Mouse (Mus musculus): ENCODE results near the gene Zdhhc5.
"Not testable (repeated sequence)": the region's sequence is repeated elsewhere in the genome, so short reads cannot be mapped to it uniquely, and the experiment has no call there.

Zdhhc5 gene

DNA sequence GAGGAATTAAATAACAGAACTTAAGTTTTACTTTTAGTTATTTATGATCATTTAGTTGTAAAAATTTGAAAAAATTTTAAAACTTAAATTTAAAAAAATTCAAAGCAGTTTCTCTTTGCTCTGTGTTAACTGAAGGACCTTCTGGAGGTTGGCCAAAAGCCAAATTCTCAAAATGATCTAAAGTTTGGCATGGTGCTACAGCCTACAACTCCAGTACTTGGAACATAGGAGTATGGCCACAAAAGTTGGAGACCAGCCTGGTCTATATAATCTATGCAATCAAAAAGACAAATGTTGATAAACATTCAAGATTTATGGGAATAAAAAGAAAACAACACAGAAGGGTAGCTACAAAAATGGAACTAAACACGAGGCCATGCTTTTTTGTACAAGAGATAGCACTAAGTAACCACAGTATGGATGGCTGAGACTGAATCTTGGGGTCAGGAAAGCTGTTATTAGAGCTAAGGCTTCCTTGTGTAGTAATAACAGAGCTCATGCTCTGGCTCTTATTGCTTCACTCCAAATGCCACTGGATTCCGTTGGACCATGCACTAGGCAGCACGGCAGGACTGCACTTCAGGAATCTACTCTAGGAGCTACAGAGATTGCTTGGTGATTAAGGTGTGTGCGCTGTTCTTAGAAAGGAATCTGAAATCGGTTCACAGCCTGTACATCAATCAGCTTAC, 19.8 kb downstream of the Zdhhc5 start:
- no peak for DNase-seq (ENCODE audit: low spot score)

DNA sequence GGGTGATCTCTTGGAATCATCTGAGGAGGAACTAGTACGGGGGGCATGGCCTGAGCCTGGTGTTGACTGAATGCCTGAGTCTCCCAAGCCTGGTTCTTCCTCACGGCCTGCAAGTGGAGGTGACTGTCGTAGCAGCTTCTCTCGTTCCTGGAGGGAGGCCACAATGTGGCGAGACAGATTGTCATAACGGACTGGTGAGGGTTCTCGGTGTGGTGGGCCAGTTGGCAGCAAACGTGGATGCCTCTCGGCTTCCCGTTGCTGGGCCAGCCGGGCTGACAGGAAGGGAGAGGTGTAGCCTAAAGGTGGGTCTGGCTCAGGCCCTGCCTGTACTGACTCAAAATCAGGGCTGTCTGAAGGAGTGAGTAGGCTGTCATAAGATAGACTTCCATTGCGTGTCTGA, 24.9 kb downstream of the Zdhhc5 start:
- DNase-seq (ENCODE audit: low spot score), result no peak

- no peak for DNase-seq (ENCODE audit: low spot score)
These were observed 26.7 kb downstream of the Zdhhc5 start for GRCm38 (mm10) chr2:84688080-84688844.

DNA sequence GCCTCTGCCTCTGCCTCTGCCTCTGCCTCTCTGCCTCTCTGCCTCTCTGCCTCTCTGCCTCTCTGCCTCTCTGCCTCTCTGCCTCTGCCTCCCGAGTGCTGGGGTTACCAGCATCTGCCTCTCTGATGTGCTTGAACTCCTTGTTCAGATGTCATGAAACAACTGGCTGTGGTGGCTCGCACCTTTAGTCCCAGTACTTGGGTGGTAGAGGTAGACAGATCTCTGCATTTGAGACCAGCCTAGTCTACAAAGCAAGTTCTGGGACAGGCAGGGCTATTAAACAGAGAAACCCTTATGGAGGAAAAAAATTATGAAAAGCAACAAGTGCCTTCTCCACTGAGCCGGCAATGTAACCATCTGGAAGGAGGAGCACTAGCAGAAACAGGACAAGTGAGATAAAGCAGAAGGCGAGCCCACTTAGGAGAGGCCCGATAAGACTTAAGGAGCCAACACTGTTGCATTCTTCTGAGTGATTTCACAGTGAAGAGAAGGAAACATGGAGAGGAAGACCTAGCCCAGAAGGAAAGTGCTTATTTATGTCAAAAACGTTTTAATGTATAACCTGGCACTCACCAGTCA, 32.3 kb downstream of the Zdhhc5 start:
- DNase-seq (ENCODE audit: low spot score), result no peak

DNA sequence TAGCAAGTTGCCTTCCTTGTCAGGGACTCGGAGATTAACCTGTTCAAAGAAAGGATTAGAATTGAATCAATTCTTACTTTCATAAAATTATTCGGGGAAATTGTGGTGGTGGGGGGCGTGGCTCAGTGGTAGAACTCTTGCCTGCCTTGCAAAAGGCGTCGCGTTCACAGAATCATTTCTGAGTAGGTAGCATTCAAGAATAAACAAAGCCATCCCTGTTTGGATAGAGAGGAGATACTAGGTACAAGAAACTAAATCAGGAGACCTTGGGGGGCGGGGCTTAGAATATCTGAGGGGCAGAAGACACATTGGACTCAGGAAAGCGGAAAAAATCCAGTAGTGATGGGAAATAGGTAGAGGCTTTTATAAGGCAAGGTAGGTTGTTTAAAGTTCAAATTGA, 36.0 kb downstream of the Zdhhc5 start, which contains the start of gene Tmx2:
Gene Tmx2, minus strand, starts transcription at position 125 of the 400 bp plus-strand sequence.
- DNase-seq (ENCODE audit: low spot score), result no peak

DNA sequence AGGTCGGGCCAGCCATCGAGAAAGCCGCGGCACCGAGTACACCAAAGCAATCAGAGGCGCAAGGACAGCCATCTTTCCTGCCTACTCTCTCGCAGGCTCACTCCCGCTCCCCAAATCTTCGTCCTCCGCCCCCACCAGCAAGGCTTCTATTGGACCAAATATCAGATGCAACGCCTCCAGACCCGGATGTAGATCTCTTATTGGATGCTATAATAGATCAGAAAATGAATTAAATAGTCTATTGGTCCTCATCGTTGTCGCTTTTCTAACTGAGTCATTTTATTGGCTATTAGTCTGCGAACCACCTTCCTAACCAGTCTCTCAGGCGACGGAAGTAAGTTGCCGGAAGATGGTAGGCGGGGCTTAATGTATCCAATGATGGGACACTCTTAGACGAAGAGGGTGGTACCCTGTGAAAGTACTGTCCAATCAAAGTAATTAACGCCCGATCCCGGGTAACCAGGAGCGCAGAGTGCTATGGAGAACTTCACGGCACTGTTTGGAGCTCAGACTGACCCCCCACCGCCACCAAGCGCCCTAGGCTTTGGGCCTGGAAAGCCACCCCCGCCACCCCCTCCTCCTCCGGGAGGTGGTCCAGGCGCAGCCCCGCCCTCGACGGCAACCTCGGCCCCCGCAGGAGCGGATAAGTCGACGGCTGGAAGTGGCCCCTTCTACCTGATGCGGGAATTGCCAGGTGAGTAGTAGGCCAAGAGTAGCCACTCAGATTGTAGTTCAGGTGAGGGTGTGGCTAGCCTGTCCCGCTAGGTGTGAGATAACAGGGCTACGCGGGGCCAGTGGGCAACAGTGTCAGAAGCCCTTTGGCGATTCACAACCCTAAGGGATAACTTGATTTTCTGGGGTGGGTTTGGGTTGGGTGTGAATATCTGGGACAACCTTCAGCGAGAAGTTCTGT, 36.8 kb downstream of the Zdhhc5 start, which contains the start of the genes Gm28635 and Med19:
Gene Gm28635, minus strand, starts transcription at position 74 of the 913 bp plus-strand sequence.
Gene Med19, plus strand, starts transcription at position 435 of the 913 bp plus-strand sequence.
- peak; percentile 80 for DNase-seq (ENCODE audit: low spot score)

DNA sequence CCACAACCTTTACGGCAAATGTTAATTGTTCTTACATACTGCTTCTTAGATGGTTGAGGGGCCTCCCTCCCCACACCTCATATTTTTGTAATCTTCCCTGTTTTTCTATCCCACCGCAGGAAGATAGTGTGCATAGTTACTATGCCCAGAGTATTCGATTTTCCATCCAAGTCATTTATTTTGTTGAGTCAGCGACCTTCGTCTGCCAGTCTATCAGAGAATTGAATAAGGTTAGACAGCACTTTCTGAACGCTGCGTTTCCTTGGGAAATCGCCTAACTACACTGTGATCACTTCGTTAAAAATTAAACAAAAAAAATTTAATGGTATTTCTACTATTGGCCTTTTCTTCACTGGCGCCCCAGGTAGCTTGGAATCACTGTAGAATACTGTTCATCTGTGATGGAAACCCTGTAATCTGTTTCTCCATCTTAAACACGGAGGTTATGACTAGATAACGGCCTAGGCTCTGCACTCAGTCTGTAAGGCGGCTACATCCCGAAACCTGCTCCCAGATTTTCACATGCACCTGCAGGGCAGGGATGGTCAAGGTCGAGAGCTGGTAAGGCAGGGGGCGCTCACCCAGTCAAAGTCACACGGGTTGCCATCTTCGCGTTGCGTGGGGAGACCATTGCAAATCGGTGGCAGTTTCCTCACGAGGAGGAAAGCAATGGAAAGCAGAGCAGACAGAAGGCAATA, 37.6 kb downstream of the Zdhhc5 start:
- DNase-seq (ENCODE audit: low spot score), result no peak

GRCm38 (mm10) chr2:84671535-84671934, 43.4 kb downstream of the Zdhhc5 start:
- not testable (repeated sequence) for DNase-seq (ENCODE audit: low spot score)

- DNase-seq (ENCODE audit: low spot score), result peak; percentile 78
These were observed 44.4 kb downstream of the Zdhhc5 start, which contains the start of gene Selenoh for GRCm38 (mm10) chr2:84670569-84670933. Selenoh (minus strand) TSS chr2:84670770.

GRCm38 (mm10) chr2:84669828-84670568, 45.0 kb downstream of the Zdhhc5 start:
- no peak for DNase-seq (ENCODE audit: low spot score)

- no peak for DNase-seq (ENCODE audit: low spot score)
These were observed 48.9 kb downstream of the Zdhhc5 start for GRCm38 (mm10) chr2:84666081-84666480.

DNA sequence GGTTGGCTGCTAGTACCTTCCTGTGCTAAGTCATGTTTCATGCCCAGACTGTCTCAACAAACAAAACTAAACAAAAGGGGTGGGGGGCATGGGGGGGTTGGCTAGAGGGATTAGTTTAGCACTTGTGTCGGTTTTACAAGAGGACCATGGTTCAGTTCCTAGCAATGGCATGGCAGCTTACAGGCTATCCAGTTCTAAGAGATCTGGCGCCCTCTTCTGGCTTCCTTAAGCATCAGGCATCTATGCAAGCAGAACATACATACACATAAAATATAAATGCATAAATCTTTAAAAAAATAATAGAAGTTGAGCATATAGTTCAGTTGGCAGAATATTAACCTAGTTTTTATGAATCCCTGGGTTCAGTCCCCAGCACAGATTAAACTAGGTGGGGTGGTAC, 52.1 kb downstream of the Zdhhc5 start:
- no peak for DNase-seq (ENCODE audit: low spot score)

DNA sequence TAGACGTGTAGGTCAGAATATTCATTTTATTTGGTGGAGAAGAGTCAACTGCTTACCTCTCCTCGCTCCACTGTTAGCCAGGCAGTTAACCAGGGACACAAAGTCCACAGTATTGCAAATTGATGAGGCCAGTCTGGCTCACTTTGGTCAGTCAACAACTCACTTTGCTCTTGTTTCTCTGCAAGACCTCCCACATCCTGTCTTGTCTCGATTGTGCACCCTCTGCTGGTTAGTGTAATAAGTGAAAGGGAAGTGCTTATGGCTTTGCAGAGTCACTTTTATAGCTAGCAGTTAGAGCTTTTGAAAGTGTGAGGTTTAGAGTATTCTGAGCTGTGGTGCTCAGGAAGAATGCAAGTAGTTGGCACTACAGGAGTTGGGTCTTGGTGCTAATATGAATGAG, 54.7 kb downstream of the Zdhhc5 start:
- no peak for DNase-seq (ENCODE audit: low spot score)

DNA sequence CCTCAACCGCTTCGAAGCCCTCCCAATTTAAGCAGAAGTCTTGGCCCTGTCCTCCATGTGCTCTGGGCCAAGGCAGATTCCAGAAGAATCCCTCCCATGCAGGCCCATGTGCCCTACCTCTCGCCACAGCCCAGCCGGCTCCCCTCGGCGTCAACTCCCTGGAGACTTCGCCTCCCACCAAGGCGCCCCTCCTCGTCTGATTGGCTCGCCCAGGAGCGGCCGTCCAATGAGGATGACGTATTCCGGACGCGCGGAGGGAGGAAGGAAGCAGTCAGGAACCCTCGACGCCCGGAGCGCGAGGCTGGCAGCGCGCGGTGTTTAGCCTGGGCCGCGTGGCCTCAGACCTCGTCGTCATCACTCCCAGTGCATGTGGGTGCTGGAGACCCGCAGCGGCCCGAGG, 56.2 kb downstream of the Zdhhc5 start, which contains the start of gene Btbd18:
Gene Btbd18, plus strand, starts transcription at position 274 of the 400 bp plus-strand sequence.
- DNase-seq (ENCODE audit: low spot score), result no peak

- DNase-seq (ENCODE audit: low spot score), result no peak
These were observed 59.1 kb downstream of the Zdhhc5 start for GRCm38 (mm10) chr2:84655864-84656263.

DNA sequence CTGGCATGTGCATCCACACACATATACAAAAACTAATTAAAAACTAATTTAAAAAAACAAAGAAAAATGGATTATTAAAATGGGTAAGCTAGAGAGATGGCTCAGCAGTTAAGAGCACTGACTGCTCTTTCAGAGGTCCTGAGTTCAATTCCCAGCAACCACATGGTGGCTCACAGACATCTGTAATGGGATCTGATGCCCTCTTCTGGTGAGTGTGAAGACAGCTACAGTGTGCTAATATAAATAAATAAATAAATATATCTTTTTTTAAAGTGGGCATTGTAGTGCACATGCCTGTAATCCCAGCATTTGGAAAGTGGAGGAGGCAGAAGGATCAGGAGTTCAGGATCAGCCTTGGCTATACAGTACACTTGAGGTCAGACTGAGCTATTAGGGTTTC, 61.6 kb downstream of the Zdhhc5 start:
- no peak for DNase-seq (ENCODE audit: low spot score)

DNA sequence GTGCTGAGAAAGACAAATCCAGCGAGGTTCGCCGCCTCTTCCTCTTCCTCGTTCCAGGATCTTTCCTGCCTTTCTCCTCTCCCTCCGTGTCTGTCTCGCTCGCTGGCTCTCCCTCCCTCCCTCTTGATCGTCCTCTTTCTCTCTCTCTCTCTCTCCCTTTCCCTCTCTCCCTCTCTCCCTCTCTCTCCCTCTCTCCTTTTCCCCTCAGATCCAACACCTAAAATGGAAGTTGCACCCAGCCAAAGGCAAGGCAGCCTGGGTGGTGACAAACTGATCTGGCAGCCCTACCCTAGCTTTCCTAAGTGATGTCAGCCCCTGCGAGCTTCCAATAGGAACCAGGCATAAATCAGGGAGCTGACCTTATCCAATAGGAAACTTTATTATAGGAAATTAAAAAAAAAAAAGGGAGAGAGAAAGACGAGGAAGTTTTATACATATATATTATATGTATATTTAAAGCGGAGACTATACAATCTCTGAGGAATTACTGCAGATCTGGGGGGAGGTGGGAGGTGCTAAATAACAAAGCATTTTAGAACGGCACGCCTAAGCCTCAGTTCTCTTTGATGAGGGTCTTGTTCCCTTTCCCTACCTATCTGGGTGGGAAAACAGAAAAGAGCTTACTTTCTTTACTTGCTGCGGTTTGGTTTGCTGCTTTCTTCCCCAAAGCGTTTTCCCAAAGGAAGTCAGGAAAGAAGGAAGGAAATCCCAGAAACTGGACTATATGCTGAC, 64.3 kb downstream of the Zdhhc5 start, which contains the start of gene Ctnnd1:
Gene Ctnnd1, minus strand, starts transcription at position 302 of the 732 bp plus-strand sequence.
- peak; percentile 76 for DNase-seq (ENCODE audit: low spot score)

DNA sequence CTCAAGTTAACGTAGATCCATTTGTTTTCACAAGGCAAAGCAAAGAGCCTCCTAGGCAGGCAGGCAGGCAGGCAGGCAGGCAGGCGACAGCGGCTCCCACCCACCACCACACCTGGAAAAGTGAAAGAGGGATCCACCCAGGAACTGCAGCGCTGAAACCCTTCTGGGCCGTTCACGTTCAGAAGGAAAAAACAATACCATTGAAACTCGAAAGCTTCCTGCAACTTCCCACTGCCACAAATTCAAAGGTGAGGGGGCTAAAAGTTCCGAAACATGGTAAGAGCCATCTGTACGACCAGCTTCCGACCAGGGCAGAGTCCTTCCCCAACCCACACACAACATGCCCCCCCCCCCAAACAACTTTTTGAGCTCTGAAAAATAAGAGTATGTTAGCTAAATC, 65.3 kb downstream of the Zdhhc5 start:
- no peak for DNase-seq (ENCODE audit: low spot score)

DNA sequence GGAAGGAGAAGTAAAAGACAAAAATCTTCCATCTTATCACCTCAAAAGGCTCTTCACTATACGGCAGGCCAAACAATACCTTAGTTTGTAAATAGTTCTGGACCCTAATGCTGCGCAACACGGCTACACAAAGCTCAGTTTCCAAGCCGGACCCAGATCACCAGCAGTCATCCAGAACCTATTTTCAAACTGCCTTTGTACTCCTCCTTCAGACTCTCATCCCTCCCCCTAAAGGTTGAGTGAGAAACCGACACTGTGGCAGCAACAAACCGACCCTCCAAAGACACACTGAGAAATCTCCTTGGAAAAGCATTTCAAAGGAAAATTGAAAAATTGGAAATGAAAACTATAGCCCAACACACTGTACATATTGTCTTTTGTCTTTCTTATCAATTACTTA, 66.6 kb downstream of the Zdhhc5 start:
- DNase-seq (ENCODE audit: low spot score), result no peak

Measured in ovary, postnatal 36 days (tissue).